Mouse (Mus musculus): Measurements from ENCODE around the gene Nhp2. TPM values are rescaled to one million over a fixed set of nuclear protein-coding genes. Genes with fewer than 3 reads are reported as not detected.

Nhp2 gene
- polyA plus RNA-seq, 1 experiment from 2014 or later, result 349 TPM

DNA sequence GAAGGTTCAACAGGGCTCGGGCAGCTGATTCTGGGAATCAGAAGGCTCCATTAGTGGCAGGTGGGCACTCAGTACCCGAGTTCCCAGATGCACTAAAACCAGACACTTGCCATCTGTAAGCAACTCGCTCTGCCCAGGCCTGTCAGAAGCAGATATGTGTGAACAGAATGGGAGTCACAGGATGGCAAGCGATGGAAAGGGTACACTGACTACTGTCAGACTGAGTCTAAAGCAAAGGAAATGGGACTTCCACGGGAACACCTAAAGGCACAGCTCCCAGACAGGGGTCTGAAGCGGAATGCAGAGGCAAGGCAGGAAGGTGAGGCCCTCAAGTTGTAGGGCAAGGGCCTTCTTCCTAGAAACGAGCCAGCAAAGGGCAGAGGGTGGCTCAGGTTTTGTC, 26.7 kb downstream of the Nhp2 start:
- Histone ChIP-seq H3K27ac (ENCODE audit: low read depth, low read length) (no peak overlapping the region), H3K9me3 (ENCODE audit: control insufficient read depth, low read length) (no peaks in the 10 kb centered on the region), H3K4me2 (no peak overlapping the region), H3K36me3 (ENCODE audit: control insufficient read depth, insufficient read depth, low read length) (peaks cover 6% of the 10 kb centered on the region), H3K27me3 (replicated peaks; ENCODE audit: control insufficient read depth, insufficient read depth, low read length) (peaks cover 19% of the 10 kb centered on the region), H3K9ac (ENCODE audit: low read depth, low read length) (no peak overlapping the region), H3K4me3 (ENCODE audit: low read depth, low read length) (no peak overlapping the region), H3K4me1 (replicated peaks; ENCODE audit: control insufficient read depth, insufficient read depth, low read length) (peaks cover 19% of the 10 kb centered on the region)
- DNase-seq (ENCODE audit: low spot score) (no peak), ATAC-seq (replicated peaks; ENCODE audit: low FRiP score) (no peak)
- WGBS, result 71% methylated on average over 7 of the region's 7 CpGs

- Histone ChIP-seq H3K4me2 (peak overlapping the region; percentile 26), H3K27me3 (replicated peaks; ENCODE audit: control insufficient read depth, insufficient read depth, low read length) (peaks cover 19% of the 10 kb centered on the region), H3K36me3 (ENCODE audit: control insufficient read depth, insufficient read depth, low read length) (peaks cover 6% of the 10 kb centered on the region), H3K4me3 (ENCODE audit: low read depth, low read length) (no peak overlapping the region), H3K27ac (ENCODE audit: low read depth, low read length) (peak overlapping the region; percentile 70), H3K4me1 (replicated peaks; ENCODE audit: control insufficient read depth, insufficient read depth, low read length) (peaks cover 19% of the 10 kb centered on the region), H3K9me3 (ENCODE audit: control insufficient read depth, low read length) (no peaks in the 10 kb centered on the region), H3K9ac (ENCODE audit: low read depth, low read length) (no peak overlapping the region)
- no peak for DNase-seq (ENCODE audit: low spot score)
- WGBS, result 52% methylated on average over 15 of the region's 15 CpGs
- ATAC-seq (replicated peaks; ENCODE audit: low FRiP score), result no peak
These were observed 27.5 kb downstream of the Nhp2 start for GRCm38 (mm10) chr11:51646751-51647667.

DNA sequence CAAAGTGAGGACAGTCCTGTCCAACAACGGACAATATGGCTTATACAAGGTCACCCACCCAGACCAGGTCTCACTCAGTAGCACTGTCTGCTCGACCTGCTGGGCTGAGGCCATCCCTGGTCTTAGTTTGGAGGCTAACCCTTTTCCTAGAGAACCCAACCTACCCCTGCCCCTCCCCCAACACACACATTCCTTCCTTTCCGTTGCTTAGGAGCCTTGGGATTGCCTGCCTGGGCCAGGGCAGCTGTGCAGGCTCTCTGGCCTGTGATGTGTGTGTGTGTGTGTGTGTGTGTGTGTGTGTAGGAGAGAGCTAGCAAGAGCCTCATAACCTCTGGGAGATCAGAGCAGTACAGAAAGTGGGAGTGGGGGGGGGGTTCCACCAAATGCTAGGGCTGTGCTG, 29.0 kb downstream of the Nhp2 start:
- H3K4me1 ChIP-seq (replicated peaks; ENCODE audit: control insufficient read depth, insufficient read depth, low read length), result peaks cover 16% of the 10 kb centered on the region

GRCm38 (mm10) chr11:51649111-51649888, 29.8 kb downstream of the Nhp2 start:
- Histone ChIP-seq H3K4me2 (peak overlapping the region; percentile 91), H3K9ac (ENCODE audit: low read depth, low read length) (no peak overlapping the region), H3K4me3 (ENCODE audit: low read depth, low read length) (peak overlapping the region; percentile 50), H3K4me1 (replicated peaks; ENCODE audit: control insufficient read depth, insufficient read depth, low read length) (peaks cover 13% of the 10 kb centered on the region), H3K36me3 (ENCODE audit: control insufficient read depth, insufficient read depth, low read length) (peaks cover 6% of the 10 kb centered on the region), H3K27me3 (replicated peaks; ENCODE audit: control insufficient read depth, insufficient read depth, low read length) (peaks cover 16% of the 10 kb centered on the region), H3K27ac (ENCODE audit: low read depth, low read length) (no peak overlapping the region), H3K9me3 (ENCODE audit: control insufficient read depth, low read length) (no peaks in the 10 kb centered on the region)
- 33% methylated on average over 11 of the region's 11 CpGs for WGBS
- peak; percentile 21; the same call in 1 of the 2 replicates for ATAC-seq (replicated peaks; ENCODE audit: low FRiP score)
- DNase-seq (ENCODE audit: low spot score), result no peak

More for the DNA sequence above, 29.0 kb downstream of the Nhp2 start:
- no peak for DNase-seq (ENCODE audit: low spot score)
- H3K36me3 ChIP-seq (ENCODE audit: control insufficient read depth, insufficient read depth, low read length), result peaks cover 6% of the 10 kb centered on the region
- peaks cover 19% of the 10 kb centered on the region for H3K27me3 ChIP-seq (replicated peaks; ENCODE audit: control insufficient read depth, insufficient read depth, low read length)
- peak overlapping the region; percentile 91; the same call in 1 of the 2 replicates for H3K4me2 ChIP-seq
- no peak overlapping the region for H3K27ac ChIP-seq (ENCODE audit: low read depth, low read length)
- H3K4me3 ChIP-seq (ENCODE audit: low read depth, low read length), result no peak overlapping the region; the same call in 1 of the 2 replicates
- no peak overlapping the region for H3K9ac ChIP-seq (ENCODE audit: low read depth, low read length)
- H3K9me3 ChIP-seq (ENCODE audit: control insufficient read depth, low read length), result no peaks in the 10 kb centered on the region
- ATAC-seq (replicated peaks; ENCODE audit: low FRiP score), result no peak
- 31% methylated on average over 3 of the region's 3 CpGs for WGBS

GRCm38 (mm10) chr11:51649889-51650199, 30.3 kb downstream of the Nhp2 start:
- H3K9ac ChIP-seq (ENCODE audit: low read depth, low read length), result peak overlapping the region; percentile 11; the same call in 1 of the 2 replicates

GRCm38 (mm10) chr11:51650261-51650660, 30.7 kb downstream of the Nhp2 start:
- H3K27me3 ChIP-seq (replicated peaks; ENCODE audit: control insufficient read depth, insufficient read depth, low read length), result peaks cover 16% of the 10 kb centered on the region
- peak overlapping the region; percentile 91 for H3K4me2 ChIP-seq
- ATAC-seq (replicated peaks; ENCODE audit: low FRiP score), result peak; percentile 24; the same call in 1 of the 2 replicates
- no peak overlapping the region for H3K27ac ChIP-seq (ENCODE audit: low read depth, low read length)
- H3K36me3 ChIP-seq (ENCODE audit: control insufficient read depth, insufficient read depth, low read length), result peaks cover 3% of the 10 kb centered on the region; the same call in 1 of the 2 replicates
- no peaks in the 10 kb centered on the region for H3K9me3 ChIP-seq (ENCODE audit: control insufficient read depth, low read length)
- DNase-seq (ENCODE audit: low spot score), result no peak
- WGBS, result under 1% methylated on average over 30 of the region's 30 CpGs
- peaks cover 13% of the 10 kb centered on the region for H3K4me1 ChIP-seq (replicated peaks; ENCODE audit: control insufficient read depth, insufficient read depth, low read length)
- H3K4me3 ChIP-seq (ENCODE audit: low read depth, low read length), result peak overlapping the region; percentile 50
- peak overlapping the region; percentile 11 for H3K9ac ChIP-seq (ENCODE audit: low read depth, low read length)

More at GRCm38 (mm10) chr11:51649889-51650199, 30.3 kb downstream of the Nhp2 start:
- peaks cover 16% of the 10 kb centered on the region for H3K27me3 ChIP-seq (replicated peaks; ENCODE audit: control insufficient read depth, insufficient read depth, low read length)
- no peak overlapping the region for H3K27ac ChIP-seq (ENCODE audit: low read depth, low read length)
- H3K4me3 ChIP-seq (ENCODE audit: low read depth, low read length), result peak overlapping the region; percentile 50
- H3K9me3 ChIP-seq (ENCODE audit: control insufficient read depth, low read length), result no peaks in the 10 kb centered on the region
- WGBS, result 2% methylated on average over 7 of the region's 7 CpGs
- DNase-seq (ENCODE audit: low spot score), result peak; percentile 55
- peaks cover 3% of the 10 kb centered on the region; the same call in 1 of the 2 replicates for H3K36me3 ChIP-seq (ENCODE audit: control insufficient read depth, insufficient read depth, low read length)
- H3K4me2 ChIP-seq, result peak overlapping the region; percentile 91
- peaks cover 13% of the 10 kb centered on the region for H3K4me1 ChIP-seq (replicated peaks; ENCODE audit: control insufficient read depth, insufficient read depth, low read length)
- ATAC-seq (replicated peaks; ENCODE audit: low FRiP score), result peak; percentile 14; the same call in 1 of the 2 replicates

GRCm38 (mm10) chr11:51650691-51651515, 31.4 kb downstream of the Nhp2 start, which contains the start of the genes N4bp3 and D930048N14Rik:
TSS of gene N4bp3 (minus strand) at chr11:51650842.
TSS of gene D930048N14Rik (plus strand) at chr11:51650954.
- H3K27ac ChIP-seq (ENCODE audit: low read depth, low read length), result no peak within 1 kb of the TSS
- ATAC-seq (replicated peaks; ENCODE audit: low FRiP score), result peak; percentile 72

More at GRCm38 (mm10) chr11:51650691-51651515, 31.4 kb downstream of the Nhp2 start, which contains the start of the genes N4bp3 and D930048N14Rik:
- Histone ChIP-seq H3K36me3 (ENCODE audit: control insufficient read depth, insufficient read depth, low read length) (no peaks in the 10 kb centered on the region), H3K4me3 (ENCODE audit: low read depth, low read length) (peak within 1 kb of the TSS; percentile 50), H3K9me3 (ENCODE audit: control insufficient read depth, low read length) (no peaks in the 10 kb centered on the region), H3K4me1 (replicated peaks; ENCODE audit: control insufficient read depth, insufficient read depth, low read length) (peaks cover 13% of the 10 kb centered on the region), H3K27me3 (replicated peaks; ENCODE audit: control insufficient read depth, insufficient read depth, low read length) (peaks cover 16% of the 10 kb centered on the region), H3K9ac (ENCODE audit: low read depth, low read length) (peak within 1 kb of the TSS; percentile 11), H3K4me2 (peak within 1 kb of the TSS; percentile 91)
- whole genome bisulfite sequencing, result 2% methylated on average over 69 of the region's 70 CpGs
- peak; percentile 80 for DNase-seq (ENCODE audit: low spot score)

Measured in liver, embryonic 11.5 days (tissue).